Mouse (Mus musculus) gastrocnemius, postnatal 36 days (tissue): ENCODE data around the gene Hecw2. TPM values are rescaled to one million over a fixed set of nuclear protein-coding genes. Genes with fewer than 3 reads are reported as not detected.

Experiments used
- DNase-seq, 2 experiments: peaks; one replicate each; pipeline ENCODE4 v3.0.0; 2022
- intact Hi-C: fragments of 180-260 bp; cut with DNase I; formaldehyde crosslinking; loops from one replicate; pipeline ENCODE4 v1.15.1; 2025
- total RNA-seq, 2 experiments: library from RNA; stranded (reverse); gene quantifications; 2 replicates each; pipeline ENCODE4 v1.2.3; 2021

Hecw2 gene
- total RNA-seq, 2 experiments from 2014 or later: 3.1 to 5.2 TPM

- DNase-seq: no peak
- intact Hi-C loops: loop anchor here (5.0 kb wide), 1 partner anchor 472 kb away; no protein-coding TSS in a partner anchor
Observed at GRCm38 (mm10) chr1:53910251-53910650, 284.7 kb downstream of the Hecw2 start.

DNA sequence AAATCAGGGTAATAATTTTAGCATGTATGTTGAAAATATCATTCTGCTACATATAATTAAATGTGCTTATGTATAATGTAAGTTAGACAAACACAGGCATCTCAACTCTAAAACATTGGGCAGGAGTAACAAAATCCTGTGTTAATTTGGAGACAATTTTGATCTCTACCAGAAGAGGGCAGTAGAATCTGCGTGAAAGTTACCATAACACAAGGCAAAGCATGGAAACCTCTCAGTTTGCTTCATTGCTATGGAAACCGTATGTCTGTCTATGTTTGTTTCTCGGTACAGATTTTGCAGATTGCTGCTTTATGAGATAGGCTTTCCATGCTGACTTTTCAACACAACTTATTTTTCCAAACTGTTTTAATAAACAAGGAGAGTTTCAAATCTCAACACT, 285.9 kb downstream of the Hecw2 start:
- intact Hi-C loops: loop anchor here (5.0 kb wide), 1 partner anchor 423 kb away; no protein-coding TSS in a partner anchor
- DNase-seq: no peak

- no peak for DNase-seq
- intact Hi-C loops: loop anchor here (5.0 kb wide), 1 partner anchor 426 kb away; no protein-coding TSS in a partner anchor
Observed at GRCm38 (mm10) chr1:53906175-53906574, 288.8 kb downstream of the Hecw2 start.

GRCm38 (mm10) chr1:53900416-53900815, 294.6 kb downstream of the Hecw2 start:
- intact Hi-C loops: no loop called here
- no peak for DNase-seq

GRCm38 (mm10) chr1:53894299-53894698, 300.7 kb downstream of the Hecw2 start:
- intact Hi-C loops: loop anchor here (5.0 kb wide), 1 partner anchor 177 kb away; no protein-coding TSS in a partner anchor
- no peak for DNase-seq

GRCm38 (mm10) chr1:53890380-53890779, 304.6 kb downstream of the Hecw2 start:
- intact Hi-C loops: loop anchor here (5.0 kb wide), 1 partner anchor 173 kb away; no protein-coding TSS in a partner anchor
- DNase-seq: no peak

DNA sequence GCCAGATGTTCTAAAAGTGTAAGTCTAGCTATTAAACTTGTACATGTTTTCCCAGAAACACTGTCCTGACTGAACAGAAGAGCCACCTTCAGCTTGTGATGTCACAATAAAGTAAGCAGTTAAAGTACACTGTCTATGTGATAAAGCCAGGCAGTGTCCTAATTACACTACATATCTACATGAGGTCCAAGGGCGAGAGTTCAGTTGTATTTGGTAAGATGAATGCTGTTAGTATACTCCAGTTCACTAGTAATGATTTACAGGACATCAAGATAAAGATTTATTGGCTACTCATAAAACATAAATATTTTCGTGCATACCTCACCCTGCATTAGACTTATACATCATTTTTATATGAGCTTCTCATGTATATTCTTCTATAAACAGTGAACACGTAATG, 305.2 kb downstream of the Hecw2 start:
- intact Hi-C loops: loop anchor here (5.0 kb wide), 1 partner anchor 173 kb away; no protein-coding TSS in a partner anchor
- DNase-seq: no peak

DNA sequence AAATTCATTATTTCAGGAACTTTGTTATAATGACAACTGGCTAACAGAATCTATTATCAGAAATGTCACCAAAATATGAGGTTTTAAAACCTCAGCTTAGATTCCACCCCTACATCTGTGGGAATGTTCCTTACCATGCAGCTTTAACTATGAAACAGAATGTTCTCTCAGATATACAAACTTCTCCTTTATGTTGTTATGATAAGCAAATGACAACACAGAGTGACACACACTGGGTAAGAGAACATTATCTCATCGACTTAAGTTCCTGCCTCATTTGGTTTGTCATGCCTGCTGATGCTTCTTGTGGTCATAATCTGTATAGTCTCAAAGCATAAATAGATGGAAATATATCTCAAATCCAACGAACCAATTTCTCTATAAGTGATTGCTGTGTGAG, 312.5 kb downstream of the Hecw2 start:
- DNase-seq: no peak
- intact Hi-C loops: no loop called here

GRCm38 (mm10) chr1:53875919-53876318, 319.0 kb downstream of the Hecw2 start:
- intact Hi-C loops: no loop called here
- no peak for DNase-seq

DNA sequence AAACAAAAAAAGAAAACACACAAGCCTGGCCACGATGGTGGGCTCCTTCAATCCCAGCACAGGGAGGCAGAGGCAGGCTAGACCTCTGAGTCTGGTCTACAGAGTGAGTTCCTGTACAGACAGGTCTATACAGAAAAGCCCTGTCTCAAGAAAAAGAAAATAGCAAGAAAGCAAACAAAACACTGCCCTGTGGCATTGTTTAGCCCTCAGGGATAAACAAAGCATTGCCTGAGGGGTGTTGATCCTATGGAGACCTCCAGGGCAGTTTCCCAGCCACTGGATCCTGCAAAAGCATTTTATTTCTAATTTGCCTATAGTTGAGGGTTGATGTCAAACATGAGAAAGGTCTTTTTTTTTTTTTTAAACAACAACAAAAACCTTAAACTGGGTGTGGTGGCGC, 327.7 kb downstream of the Hecw2 start:
- no peak for DNase-seq
- intact Hi-C loops: no loop called here

DNA sequence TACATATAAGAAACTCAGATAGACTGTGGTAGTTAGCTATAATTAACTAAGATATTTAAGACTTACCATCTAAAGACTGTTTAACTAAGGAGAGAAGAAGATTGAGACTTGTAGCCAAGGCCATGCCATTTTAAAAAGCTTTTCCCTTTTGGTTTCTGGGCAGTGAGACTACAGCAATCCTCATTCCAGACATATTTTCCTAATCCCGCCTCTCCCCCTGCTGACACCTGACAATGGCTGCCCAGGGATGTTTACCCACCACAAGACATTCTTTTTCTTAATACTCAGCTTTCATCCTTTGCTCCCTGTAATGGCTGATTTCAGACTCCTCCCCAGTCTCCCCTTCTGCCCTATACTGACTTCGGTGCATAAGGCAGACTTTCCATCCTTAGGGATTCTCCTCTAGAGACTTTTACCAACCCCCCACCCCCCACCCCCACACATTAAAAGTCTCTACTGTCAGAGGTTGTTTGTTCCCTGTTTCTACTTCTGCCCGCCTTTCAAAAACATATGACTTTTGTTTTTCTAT, 328.5 kb downstream of the Hecw2 start:
- intact Hi-C loops: no loop called here
- no peak for DNase-seq

- intact Hi-C loops: no loop called here
- no peak for DNase-seq
Observed at GRCm38 (mm10) chr1:53864046-53864445, 330.9 kb downstream of the Hecw2 start.

GRCm38 (mm10) chr1:53860611-53861010, 334.4 kb downstream of the Hecw2 start:
- intact Hi-C loops: no loop called here
- DNase-seq: no peak

GRCm38 (mm10) chr1:53859175-53859574, 335.8 kb downstream of the Hecw2 start:
- intact Hi-C loops: no loop called here
- DNase-seq: no peak

- intact Hi-C loops: no loop called here
- no peak for DNase-seq
Observed at GRCm38 (mm10) chr1:53856501-53857103, 338.4 kb downstream of the Hecw2 start.

DNA sequence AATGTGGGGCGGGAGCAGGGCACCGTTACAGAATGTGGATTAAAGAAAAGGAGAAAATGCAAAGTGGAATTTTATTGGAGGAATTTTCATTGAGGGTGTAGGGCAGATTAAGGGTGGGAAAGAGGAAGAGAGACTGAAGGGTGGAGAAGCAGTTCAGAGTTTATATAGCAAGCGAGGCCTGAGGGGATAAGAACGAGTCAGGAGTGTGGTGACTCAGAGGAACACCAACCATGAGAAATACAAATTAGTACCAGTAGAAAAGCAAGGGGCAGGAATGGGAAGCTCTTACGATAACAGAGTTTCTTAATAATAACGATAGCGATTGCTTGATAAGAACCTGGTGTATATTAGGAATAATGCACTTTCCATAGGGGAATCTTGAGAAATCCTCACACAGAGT, 339.2 kb downstream of the Hecw2 start:
- intact Hi-C loops: no loop called here
- no peak for DNase-seq

GRCm38 (mm10) chr1:53852086-53852610, 342.8 kb downstream of the Hecw2 start:
- intact Hi-C loops: no loop called here

DNA sequence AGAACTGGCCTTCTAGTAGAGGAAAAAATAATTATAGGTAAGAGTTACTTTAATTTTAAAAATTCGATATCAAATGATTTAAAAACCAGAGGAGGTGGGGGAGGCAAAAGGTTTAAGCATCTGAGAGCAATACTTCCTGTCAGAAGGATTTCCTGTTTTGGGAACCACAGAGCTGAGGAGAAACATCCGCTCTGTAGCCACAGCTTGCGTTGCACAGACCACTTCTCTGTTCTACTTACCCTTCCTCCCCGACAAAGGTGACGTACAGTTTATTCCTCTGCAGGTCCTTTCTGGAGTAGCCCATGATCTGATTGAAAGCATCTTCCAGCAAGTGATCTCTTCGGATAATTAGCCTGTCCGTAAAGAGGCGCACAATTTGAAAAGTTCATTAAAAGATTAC, 343.6 kb downstream of the Hecw2 start:
- DNase-seq: no peak
- intact Hi-C loops: no loop called here

More at GRCm38 (mm10) chr1:53852086-53852610, 342.8 kb downstream of the Hecw2 start:
- no peak for DNase-seq

- DNase-seq: no peak
- intact Hi-C loops: no loop called here
Observed at GRCm38 (mm10) chr1:53850891-53851290, 344.1 kb downstream of the Hecw2 start.

DNA sequence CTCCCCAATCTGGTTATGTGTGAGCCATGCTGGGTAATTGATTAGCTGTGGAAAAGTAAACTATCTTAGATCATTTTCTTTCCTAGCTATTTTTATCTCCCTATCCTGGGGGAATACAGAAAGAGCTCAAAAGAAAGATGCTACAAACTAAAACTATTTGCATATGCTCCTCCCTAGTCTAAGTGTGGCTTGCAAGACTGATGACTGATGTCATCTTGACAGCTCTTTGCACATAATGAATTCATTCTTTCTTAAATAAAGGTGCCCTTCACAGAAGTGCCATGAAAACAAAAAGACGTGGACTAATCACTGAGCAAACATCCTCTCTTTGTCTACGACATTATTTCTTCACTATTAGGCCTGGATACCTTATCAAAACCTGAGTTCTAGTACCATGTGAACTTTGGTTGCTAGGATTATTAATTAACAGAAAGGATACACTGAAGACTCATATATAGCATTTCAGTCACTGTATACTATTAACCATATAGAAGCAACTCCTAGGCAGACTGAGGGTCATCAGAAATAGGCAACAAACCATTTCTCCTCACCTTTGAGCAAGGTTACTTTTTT, 348.2 kb downstream of the Hecw2 start:
- DNase-seq: no peak
- intact Hi-C loops: no loop called here

DNA sequence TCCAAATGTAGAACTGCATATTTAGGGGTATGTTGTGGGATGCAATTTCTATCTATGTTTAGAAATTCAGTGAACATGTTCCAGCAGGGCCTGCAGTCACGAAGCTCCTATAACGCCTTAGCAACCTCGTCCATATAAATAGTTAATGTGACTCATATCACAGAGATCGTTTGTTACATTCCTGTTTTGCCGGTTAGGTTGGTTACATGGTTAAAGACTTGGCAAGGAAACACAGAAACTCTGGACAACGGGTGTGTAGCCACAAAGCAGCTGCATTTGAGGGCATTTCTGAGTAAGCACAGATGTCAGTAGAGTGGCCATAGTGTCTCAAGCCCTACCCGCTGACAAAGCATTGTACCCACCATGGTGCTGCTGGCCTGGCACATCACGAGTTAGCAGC, 349.1 kb downstream of the Hecw2 start:
- intact Hi-C loops: no loop called here
- DNase-seq: no peak
